Mouse (Mus musculus): Measurements from ENCODE around the gene Smco4.

Gene Smco4

GRCm38 (mm10) chr9:15507431-15507875 lies 14.2 kb downstream of the Smco4 start:
- no peak for DNase-seq (ENCODE audit: extremely low spot score)

GRCm38 (mm10) chr9:15509363-15509762 lies 16.1 kb downstream of the Smco4 start:
- DNase-seq (ENCODE audit: extremely low spot score) = no peak

- no peak for DNase-seq (ENCODE audit: extremely low spot score)
Measured at GRCm38 (mm10) chr9:15510557-15511310, 17.5 kb downstream of the Smco4 start.

GRCm38 (mm10) chr9:15512918-15513317 lies 19.7 kb downstream of the Smco4 start:
- no peak for DNase-seq (ENCODE audit: extremely low spot score)

GRCm38 (mm10) chr9:15516007-15516406 lies 22.8 kb downstream of the Smco4 start:
- DNase-seq (ENCODE audit: extremely low spot score) = no peak

GRCm38 (mm10) chr9:15517979-15518378 lies 24.7 kb downstream of the Smco4 start:
- no peak for DNase-seq (ENCODE audit: extremely low spot score)

- no peak for DNase-seq (ENCODE audit: extremely low spot score)
Measured at GRCm38 (mm10) chr9:15522348-15522747, 29.1 kb downstream of the Smco4 start.

- DNase-seq (ENCODE audit: extremely low spot score) = no peak
Measured at GRCm38 (mm10) chr9:15522887-15523286, 29.7 kb downstream of the Smco4 start.

- no peak for DNase-seq (ENCODE audit: extremely low spot score)
Measured at GRCm38 (mm10) chr9:15523646-15524045, 30.4 kb downstream of the Smco4 start.

- no peak for DNase-seq (ENCODE audit: extremely low spot score)
Measured at GRCm38 (mm10) chr9:15525246-15525645, 32.0 kb downstream of the Smco4 start.

- DNase-seq (ENCODE audit: extremely low spot score) = no peak
Measured at GRCm38 (mm10) chr9:15526539-15526938, 33.3 kb downstream of the Smco4 start.

GRCm38 (mm10) chr9:15527846-15528245 lies 34.6 kb downstream of the Smco4 start:
- DNase-seq (ENCODE audit: extremely low spot score) = no peak

- no peak for DNase-seq (ENCODE audit: extremely low spot score)
Measured at GRCm38 (mm10) chr9:15528368-15528767, 35.1 kb downstream of the Smco4 start.

GRCm38 (mm10) chr9:15529275-15529964 lies 36.2 kb downstream of the Smco4 start:
- no peak for DNase-seq (ENCODE audit: extremely low spot score)

GRCm38 (mm10) chr9:15529965-15530320 lies 36.7 kb downstream of the Smco4 start:
- DNase-seq (ENCODE audit: extremely low spot score) = no peak

- DNase-seq (ENCODE audit: extremely low spot score) = no peak
Measured at GRCm38 (mm10) chr9:15531204-15531603, 38.0 kb downstream of the Smco4 start.

- no peak for DNase-seq (ENCODE audit: extremely low spot score)
Measured at GRCm38 (mm10) chr9:15533336-15534070, 40.3 kb downstream of the Smco4 start.

- DNase-seq (ENCODE audit: extremely low spot score) = no peak
Measured at GRCm38 (mm10) chr9:15534110-15534509, 40.9 kb downstream of the Smco4 start.

- no peak for DNase-seq (ENCODE audit: extremely low spot score)
Measured at GRCm38 (mm10) chr9:15535418-15535817, 42.2 kb downstream of the Smco4 start.

GRCm38 (mm10) chr9:15536861-15537426 lies 43.7 kb downstream of the Smco4 start:
- DNase-seq (ENCODE audit: extremely low spot score) = no peak

- DNase-seq (ENCODE audit: extremely low spot score) = no peak
Measured at GRCm38 (mm10) chr9:15537455-15538048, 44.3 kb downstream of the Smco4 start.

GRCm38 (mm10) chr9:15538979-15539533 lies 45.8 kb downstream of the Smco4 start:
- no peak for DNase-seq (ENCODE audit: extremely low spot score)

Data from embryo, embryonic 9.5 days (tissue).